Mouse (Mus musculus) limb, embryonic 11.5 days (tissue): ENCODE data around the gene Sardh. TPM values are rescaled to one million over a fixed set of nuclear protein-coding genes. Genes with fewer than 3 reads are reported as not detected.

Source experiments
- ATAC-seq: fragments of 200-750 bp; cut with Nextera tagmentation; 2 replicates; pipeline ENCODE4 v1.8.0; 2017; ENCODE audit warnings: low read depth; ENCODE audit not compliant: insufficient number of reproducible peaks, low FRiP score, low TSS enrichment
- DNase-seq: peaks from one replicate; pipeline ENCODE4 v3.0.0-alpha.2; 2015; ENCODE audit warnings: low spot score
- H3K27ac ChIP-seq: fragments of 300-500 bp; sonication (generic); replicated peaks from 2 replicates; pipeline ENCODE4 v1.5.1; 2014; ENCODE audit warnings: low read depth, mild to moderate bottlenecking, low read length
- H3K27me3 ChIP-seq: fragments of 300-500 bp; sonication (generic); 2 replicates; pipeline ENCODE4 v1.6.1; 2014; ENCODE audit warnings: mild to moderate bottlenecking, low read length, mixed read lengths; ENCODE audit not compliant: control insufficient read depth, insufficient read depth
- H3K36me3 ChIP-seq: fragments of 300-500 bp; sonication (generic); 2 replicates; pipeline ENCODE4 v1.6.1; 2014; ENCODE audit warnings: mild to moderate bottlenecking, low read length, moderate library complexity, mixed read lengths; ENCODE audit not compliant: control insufficient read depth, insufficient read depth
- H3K4me1 ChIP-seq: fragments of 300-500 bp; sonication (generic); 2 replicates; pipeline ENCODE4 v1.6.1; 2014; ENCODE audit warnings: low read length, mixed read lengths; ENCODE audit not compliant: control insufficient read depth, insufficient read depth
- H3K4me2 ChIP-seq: fragments of 300-500 bp; sonication (generic); 2 replicates; pipeline ENCODE4 v1.6.1; 2014; ENCODE audit warnings: low read depth, mild to moderate bottlenecking, moderate library complexity; ENCODE audit not compliant: severe bottlenecking
- H3K4me3 ChIP-seq: fragments of 300-500 bp; sonication (generic); 2 replicates; pipeline ENCODE4 v1.5.1; 2014; ENCODE audit warnings: low read depth, low read length
- H3K9ac ChIP-seq: fragments of 300-500 bp; sonication (generic); 2 replicates; pipeline ENCODE4 v1.6.1; 2014; ENCODE audit warnings: mild to moderate bottlenecking, low read length
- H3K9me3 ChIP-seq: fragments of 300-500 bp; sonication (generic); 2 replicates; pipeline ENCODE4 v1.6.1; 2016; ENCODE audit warnings: low read length; ENCODE audit not compliant: control insufficient read depth
- WGBS: fragments of 180-500 bp; shearing (Covaris S2); extraction: QIAGEN DNeasy Blood & Tissue Kit; methylation state at CpG from one replicate; pipeline ENCODE4 v1.1.7; 2014; 5-methylcytosine and 5-hydroxymethylcytosine counted together
- polyA plus RNA-seq: library from polyadenylated mRNA; unstranded; fragments of >200 nt; fragmentation: Nextera tagmentation; extraction: Ambion mirVana; gene quantifications from 2 replicates; pipeline ENCODE4 v1.2.1, GENCODE M21; 2014

Gene Sardh
- 3.0 and 3.5 TPM in 2 replicates for polyA plus RNA-seq

DNA sequence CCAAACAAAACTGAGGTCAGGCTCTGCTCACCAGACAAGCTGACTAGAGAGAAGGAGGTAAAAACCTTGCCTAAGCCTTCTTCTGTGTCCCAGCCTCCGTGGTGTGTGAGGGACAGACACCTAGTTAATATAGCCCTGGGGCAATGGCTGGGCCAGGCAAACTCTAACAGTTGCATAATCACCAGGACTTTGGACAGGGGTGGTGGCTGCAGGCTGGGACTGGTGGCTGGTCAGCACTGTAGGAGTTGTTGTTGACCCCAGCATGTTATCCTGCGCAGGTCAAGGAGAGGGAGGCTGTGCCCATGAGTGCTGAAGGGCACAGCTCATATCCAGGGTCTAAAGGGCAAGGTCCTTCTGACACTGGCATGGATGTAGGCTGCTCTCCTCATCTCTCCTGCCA lies at the start of gene Sardh:
Gene Sardh, minus strand, starts transcription at position 127 of the 400 bp plus-strand sequence.
- Histone ChIP-seq H3K36me3 (no peaks in the 10 kb centered on the region), H3K4me2 (no peak within 1 kb of the TSS), H3K27me3 (no peaks in the 10 kb centered on the region), H3K9ac (no peak within 1 kb of the TSS), H3K4me3 (no peak within 1 kb of the TSS), H3K27ac (no peak within 1 kb of the TSS), H3K9me3 (no peaks in the 10 kb centered on the region), H3K4me1 (no peaks in the 10 kb centered on the region)
- ATAC-seq, result no peak
- DNase-seq, result no peak
- 84% methylated on average over 2 of the region's 2 CpGs for WGBS

DNA sequence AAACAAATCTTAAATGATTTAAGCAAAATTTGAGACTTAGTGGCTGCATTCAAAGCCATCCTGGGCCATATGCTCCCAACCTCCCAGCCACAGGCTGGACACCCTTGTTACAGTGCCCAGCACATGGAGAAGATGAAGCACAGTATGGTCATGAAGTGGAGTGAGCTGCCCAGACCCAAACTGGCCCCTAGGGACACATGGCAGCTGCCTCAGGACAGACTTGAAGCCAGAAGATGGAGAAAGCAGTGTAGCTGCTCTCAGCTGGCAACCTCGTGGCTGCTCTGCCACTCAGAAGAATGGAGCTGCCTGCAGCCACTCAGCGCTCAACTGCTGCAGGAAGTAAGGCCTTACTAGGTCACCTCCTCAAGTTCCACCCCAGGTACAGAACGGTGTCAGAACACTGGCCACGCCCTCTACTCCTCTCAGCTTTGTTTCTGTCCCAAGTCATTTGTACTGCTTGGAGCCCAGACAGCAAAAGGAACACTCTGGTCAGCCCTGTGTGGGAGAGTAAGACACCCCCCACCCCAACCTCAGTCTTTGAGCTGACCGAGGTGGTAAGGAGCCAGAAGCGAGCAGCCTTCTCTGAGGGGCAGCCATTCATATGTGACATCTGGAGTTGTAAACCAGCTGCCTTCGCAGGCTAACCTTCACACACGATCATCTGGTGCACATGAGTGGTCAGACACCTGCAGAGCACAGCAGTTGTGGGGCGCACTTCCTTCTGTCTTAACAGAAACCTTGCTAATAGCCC lies 48.7 kb upstream of the Sardh start:
- WGBS, result 57% methylated on average over 9 of the region's 9 CpGs
- Histone ChIP-seq H3K27me3 (no peaks in the 10 kb centered on the region), H3K9ac (no peak overlapping the region), H3K9me3 (no peaks in the 10 kb centered on the region), H3K4me3 (no peak overlapping the region), H3K36me3 (peaks cover 2% of the 10 kb centered on the region; the same call in 1 of the 2 replicates), H3K4me1 (peaks cover 17% of the 10 kb centered on the region), H3K4me2 (no peak overlapping the region), H3K27ac (no peak overlapping the region; the same call in 1 of the 2 replicates)
- ATAC-seq (no peak), DNase-seq (peak; percentile 32)

DNA sequence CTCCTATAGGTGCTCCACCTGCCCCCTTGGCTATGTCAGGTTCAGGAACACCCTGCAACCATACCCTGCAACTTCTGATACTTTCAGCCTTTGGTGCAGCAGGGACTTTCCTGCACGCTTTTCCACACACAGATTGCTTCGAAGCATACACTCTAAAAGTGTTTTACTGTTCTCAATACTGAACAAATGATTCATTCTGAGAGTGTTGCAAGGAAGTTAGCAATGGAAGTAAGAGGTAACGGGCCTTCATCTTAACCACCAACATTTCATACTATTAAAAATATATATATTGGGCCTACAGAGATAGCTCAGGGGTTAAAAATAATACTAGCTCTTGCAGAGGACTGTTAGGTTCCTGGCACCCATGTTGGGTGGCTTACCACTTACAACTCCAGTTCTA lies 46.6 kb upstream of the Sardh start:
- DNase-seq (no peak), ATAC-seq (no peak)
- WGBS, result 95% methylated on average over 3 of the region's 3 CpGs
- peaks cover 10% of the 10 kb centered on the region for H3K4me1 ChIP-seq
- no peak overlapping the region for H3K4me2 ChIP-seq
- H3K9me3 ChIP-seq, result no peaks in the 10 kb centered on the region
- H3K27ac ChIP-seq, result no peak overlapping the region
- H3K36me3 ChIP-seq, result peaks cover 7% of the 10 kb centered on the region; the same call in 1 of the 2 replicates
- no peaks in the 10 kb centered on the region for H3K27me3 ChIP-seq
- no peak overlapping the region for H3K4me3 ChIP-seq
- no peak overlapping the region for H3K9ac ChIP-seq

DNA sequence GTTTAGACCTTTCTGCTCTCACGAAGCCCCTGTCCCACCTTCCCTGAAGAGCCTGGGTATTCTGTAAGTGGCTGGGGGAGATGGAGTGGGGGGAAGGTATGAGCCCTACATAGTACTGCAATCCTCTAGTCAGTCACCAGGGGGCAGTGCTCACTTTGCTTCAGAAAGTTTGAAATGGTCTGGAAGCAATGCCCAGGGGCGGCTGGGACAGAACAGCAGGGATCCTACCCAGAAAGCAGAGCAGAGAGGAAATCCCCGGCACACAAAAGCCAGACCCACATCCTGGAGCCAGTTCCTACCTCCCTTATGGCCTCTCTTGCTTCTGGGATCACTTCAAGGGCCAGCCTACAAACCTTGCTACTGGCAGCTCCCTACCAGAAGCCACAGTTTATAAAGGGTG lies 40.9 kb upstream of the Sardh start:
- Histone ChIP-seq H3K4me1 (peaks cover 5% of the 10 kb centered on the region; the same call in 1 of the 2 replicates), H3K27ac (peak overlapping the region; percentile 77), H3K9ac (0 out of 2 replicates have a peak overlapping the region, but pooled peaks have one; percentile 34), H3K4me2 (peak overlapping the region; percentile 7; the same call in 1 of the 2 replicates), H3K4me3 (no peak overlapping the region), H3K9me3 (no peaks in the 10 kb centered on the region), H3K27me3 (no peaks in the 10 kb centered on the region), H3K36me3 (peaks cover 8% of the 10 kb centered on the region)
- DNase-seq, result peak; percentile 94
- WGBS, result 16% methylated on average over 3 of the region's 3 CpGs
- ATAC-seq, result peak; percentile 46; the same call in 1 of the 2 replicates

DNA sequence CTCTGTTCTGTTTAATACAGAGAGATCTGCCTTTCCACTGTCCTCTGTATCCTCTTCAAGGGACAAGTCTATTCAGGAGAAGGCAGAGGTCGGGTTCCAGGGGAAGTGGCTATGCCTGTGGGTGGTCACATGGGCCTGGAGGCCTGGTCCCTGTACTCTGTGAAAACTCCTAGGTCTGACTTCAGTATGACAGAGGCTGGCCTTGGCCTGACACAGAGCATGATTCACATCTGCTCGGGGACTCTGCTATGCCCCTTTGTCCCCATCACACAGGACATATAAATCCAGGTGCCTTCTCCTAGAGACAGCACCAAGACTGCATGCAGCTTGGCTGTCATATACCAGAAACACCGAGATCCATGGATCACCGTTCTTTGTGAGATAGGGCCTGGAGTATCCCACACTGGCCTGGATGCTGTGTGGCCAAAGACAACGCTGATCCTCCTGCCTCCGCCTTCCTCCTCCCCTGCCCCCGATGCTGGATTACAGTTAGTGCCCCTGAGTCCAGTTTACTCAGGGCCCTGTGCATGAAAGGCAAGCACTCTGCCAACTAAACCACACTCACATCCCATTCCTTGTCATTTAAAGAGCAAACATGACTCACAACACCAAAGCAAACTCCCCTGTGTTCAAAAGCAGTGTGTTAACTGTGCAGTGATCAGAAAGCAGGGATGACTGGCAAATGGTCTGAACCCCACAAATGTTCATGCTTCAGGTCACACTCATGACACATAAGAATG lies 39.0 kb upstream of the Sardh start:
- ATAC-seq (no peak), DNase-seq (no peak)
- Histone ChIP-seq H3K4me1 (peaks cover 5% of the 10 kb centered on the region; the same call in 1 of the 2 replicates), H3K27me3 (no peaks in the 10 kb centered on the region), H3K9ac (no peak overlapping the region), H3K36me3 (peaks cover 10% of the 10 kb centered on the region), H3K4me2 (no peak overlapping the region), H3K9me3 (no peaks in the 10 kb centered on the region), H3K27ac (no peak overlapping the region), H3K4me3 (no peak overlapping the region)
- WGBS, result 89% methylated on average over 7 of the region's 7 CpGs

DNA sequence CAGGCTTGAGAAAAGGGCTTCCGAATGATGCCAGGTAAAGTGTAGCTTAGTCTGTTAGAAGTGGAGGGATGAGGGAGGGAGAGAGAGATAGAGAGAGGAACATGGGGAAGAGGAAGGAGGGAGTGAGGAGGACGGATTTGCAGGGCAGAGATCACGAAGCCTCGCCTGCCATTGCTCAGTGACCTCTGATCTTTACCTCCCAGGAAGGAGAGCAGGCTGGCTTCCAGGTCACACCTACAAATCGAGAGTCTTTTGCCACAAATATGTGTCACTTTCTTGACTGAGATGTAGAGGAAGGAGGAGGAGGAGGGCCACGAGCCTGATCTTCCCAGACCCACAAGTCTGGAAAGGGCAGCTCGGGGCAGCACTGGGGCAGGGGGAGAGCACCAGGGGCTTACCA lies 36.3 kb upstream of the Sardh start:
- DNase-seq (no peak), ATAC-seq (no peak)
- WGBS, result 63% methylated on average over 7 of the region's 7 CpGs
- Histone ChIP-seq H3K36me3 (peaks cover 5% of the 10 kb centered on the region), H3K4me3 (no peak overlapping the region), H3K4me2 (no peak overlapping the region), H3K9me3 (no peaks in the 10 kb centered on the region), H3K9ac (no peak overlapping the region), H3K27ac (no peak overlapping the region), H3K4me1 (peaks cover 5% of the 10 kb centered on the region; the same call in 1 of the 2 replicates), H3K27me3 (no peaks in the 10 kb centered on the region)

DNA sequence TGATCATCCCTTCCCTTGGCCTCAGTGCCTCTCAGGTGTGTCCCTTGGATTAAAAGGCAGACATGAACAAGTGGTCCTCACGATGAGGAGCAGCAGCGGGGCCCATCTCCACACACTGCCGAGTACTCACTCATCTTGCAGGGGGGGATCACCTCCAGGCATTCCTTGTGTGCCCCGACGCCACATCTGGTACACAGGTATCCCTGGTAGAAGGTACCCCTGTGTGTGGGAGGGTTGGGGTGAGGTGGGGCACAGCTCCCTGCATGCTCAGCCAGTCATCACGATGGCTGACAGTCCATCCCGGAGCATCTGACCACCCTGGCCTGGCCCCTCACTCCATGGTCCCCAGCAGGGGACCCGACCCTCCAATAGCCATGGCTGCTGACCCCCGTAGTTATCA lies 33.6 kb upstream of the Sardh start:
- Histone ChIP-seq H3K9ac (no peak overlapping the region), H3K4me1 (no peaks in the 10 kb centered on the region), H3K27ac (no peak overlapping the region), H3K4me2 (no peak overlapping the region), H3K4me3 (no peak overlapping the region), H3K36me3 (peaks cover 2% of the 10 kb centered on the region; the same call in 1 of the 2 replicates), H3K27me3 (no peaks in the 10 kb centered on the region), H3K9me3 (no peaks in the 10 kb centered on the region)
- ATAC-seq (no peak), DNase-seq (no peak)
- 89% methylated on average over 9 of the region's 9 CpGs for WGBS

DNA sequence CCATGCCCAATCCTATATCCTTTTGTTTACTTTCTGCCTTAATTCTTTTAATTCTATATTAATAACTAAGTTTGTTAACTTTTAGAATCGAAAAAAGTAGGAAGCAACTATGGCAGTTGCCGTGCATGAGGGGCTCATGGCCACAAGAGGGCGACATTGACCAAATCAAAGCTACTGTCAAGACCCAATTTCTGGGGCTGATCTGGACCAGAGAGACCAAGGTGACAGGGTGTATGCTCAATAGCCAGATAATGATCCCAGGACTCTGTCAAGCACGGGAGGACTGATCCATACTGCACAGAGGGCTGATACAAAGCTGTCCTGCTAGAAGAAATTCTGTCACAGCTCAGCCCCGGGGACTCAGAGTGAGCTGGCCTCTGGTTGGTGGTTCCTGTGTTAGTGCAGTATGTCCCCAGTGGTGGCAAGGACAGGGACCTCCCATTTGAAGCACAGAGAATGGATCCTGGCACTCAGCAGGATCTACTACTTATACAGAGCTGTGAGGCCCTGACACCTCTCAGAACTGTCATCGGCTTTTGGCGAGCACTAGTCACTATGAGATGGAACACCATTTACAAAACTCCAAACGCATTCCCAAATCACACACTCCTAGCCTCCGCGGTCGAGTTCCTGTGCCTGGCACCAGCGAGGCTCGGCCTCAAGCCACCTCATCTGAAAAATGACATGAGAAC lies 32.9 kb upstream of the Sardh start:
- Histone ChIP-seq H3K36me3 (peaks cover 2% of the 10 kb centered on the region; the same call in 1 of the 2 replicates), H3K27me3 (no peaks in the 10 kb centered on the region), H3K9ac (no peak overlapping the region), H3K4me3 (no peak overlapping the region), H3K9me3 (no peaks in the 10 kb centered on the region), H3K4me1 (no peaks in the 10 kb centered on the region), H3K27ac (no peak overlapping the region), H3K4me2 (no peak overlapping the region)
- peak; percentile 84 for DNase-seq
- 68% methylated on average over 13 of the region's 13 CpGs for WGBS
- no peak for ATAC-seq
